In genomic region chr9:120184499-120184898, GRCm38 (mm10) we compare ENCODE assay signal across 9 mouse cellular contexts. TPM values are rescaled to one million over a fixed set of nuclear protein-coding genes. Genes with fewer than 3 reads are reported as not detected.
DNase-seq lines count a peak whose midpoint lies in the region; ATAC-seq and TF ChIP-seq lines count a peak whose summit lies in the region.
"Had no signal": no experiment of that assay in that cellular context is flagged by ENCODE, and none has a peak within 500 bp of the region (broad histone marks: within the 10 kb centered on the region; RNA-seq: fewer than 3 reads in every experiment).

No protein-coding gene starts in this region.

- no peak overlapping the region for H3K4me3 ChIP-seq in midbrain, embryonic 10.5 days
- no peak overlapping the region for H3K4me3 ChIP-seq in midbrain, embryonic 11.5 days (ENCODE audit: low read depth, low read length)
- H3K4me3 ChIP-seq in forebrain, embryonic 15.5 days = no peak overlapping the region
- H3K4me3 ChIP-seq in intestine, embryonic 15.5 days (replicated peaks) = no peak overlapping the region
- H3K4me3 ChIP-seq in liver, postnatal 0 days (ENCODE audit: low read depth, low read length) = no peak overlapping the region
- H3K4me3 ChIP-seq: embryonic facial prominence, embryonic 15.5 days had no signal

- peaks cover 2% of the 10 kb centered on the region; the same call in 1 of the 2 replicates for H3K4me1 ChIP-seq in midbrain, embryonic 10.5 days
- no peaks in the 10 kb centered on the region for H3K4me1 ChIP-seq in midbrain, embryonic 11.5 days (ENCODE audit: control insufficient read depth, insufficient read depth, low read length)
- no peaks in the 10 kb centered on the region for H3K4me1 ChIP-seq in forebrain, embryonic 15.5 days
- no peaks in the 10 kb centered on the region for H3K4me1 ChIP-seq in intestine, embryonic 15.5 days (replicated peaks)
- H3K4me1 ChIP-seq in liver, postnatal 0 days (ENCODE audit: insufficient read depth) = no peaks in the 10 kb centered on the region
- H3K4me1 ChIP-seq: embryonic facial prominence, embryonic 15.5 days had no signal

- no peaks in the 10 kb centered on the region for H3K9me3 ChIP-seq in midbrain, embryonic 10.5 days (replicated peaks)
- no peaks in the 10 kb centered on the region for H3K9me3 ChIP-seq in midbrain, embryonic 11.5 days (ENCODE audit: control insufficient read depth, low read length)
- H3K9me3 ChIP-seq in forebrain, embryonic 15.5 days = no peaks in the 10 kb centered on the region
- H3K9me3 ChIP-seq in intestine, embryonic 15.5 days = no peaks in the 10 kb centered on the region
- no peaks in the 10 kb centered on the region for H3K9me3 ChIP-seq in liver, postnatal 0 days (ENCODE audit: low read length)
- H3K9me3 ChIP-seq: embryonic facial prominence, embryonic 15.5 days had no signal

- no peak for TF ChIP-seq EP300 in liver, postnatal 0 days (IDR thresholded peaks at IDR 0.05; ENCODE audit: low read depth)

- no peak overlapping the region for H3K27ac ChIP-seq in midbrain, embryonic 10.5 days (replicated peaks)
- no peak overlapping the region for H3K27ac ChIP-seq in midbrain, embryonic 11.5 days (ENCODE audit: low read depth, low read length)
- no peak overlapping the region for H3K27ac ChIP-seq in forebrain, embryonic 15.5 days (replicated peaks)
- no peak overlapping the region for H3K27ac ChIP-seq in intestine, embryonic 15.5 days
- no peak overlapping the region for H3K27ac ChIP-seq in liver, postnatal 0 days (ENCODE audit: low read depth)
- H3K27ac ChIP-seq: embryonic facial prominence, embryonic 15.5 days had no signal

- no peak for ATAC-seq in midbrain, embryonic 11.5 days (ENCODE audit: low FRiP score)
- ATAC-seq in forebrain, embryonic 15.5 days (replicated peaks) = no peak
- ATAC-seq in intestine, embryonic 15.5 days = no peak
- no peak for ATAC-seq in liver, postnatal 0 days

- no peaks in the 10 kb centered on the region for H3K36me3 ChIP-seq in midbrain, embryonic 10.5 days
- no peaks in the 10 kb centered on the region for H3K36me3 ChIP-seq in midbrain, embryonic 11.5 days (ENCODE audit: control insufficient read depth, insufficient read depth, low read length)
- no peaks in the 10 kb centered on the region for H3K36me3 ChIP-seq in forebrain, embryonic 15.5 days
- H3K36me3 ChIP-seq in intestine, embryonic 15.5 days = no peaks in the 10 kb centered on the region
- H3K36me3 ChIP-seq in liver, postnatal 0 days (replicated peaks; ENCODE audit: insufficient read depth, low read length) = no peaks in the 10 kb centered on the region
- H3K36me3 ChIP-seq: embryonic facial prominence, embryonic 15.5 days had no signal

- no peak overlapping the region for H3K4me2 ChIP-seq in midbrain, embryonic 11.5 days
- H3K4me2 ChIP-seq in forebrain, embryonic 15.5 days (replicated peaks) = peak overlapping the region; percentile 10; the same call in 1 of the 2 replicates
- H3K4me2 ChIP-seq in intestine, embryonic 15.5 days (replicated peaks) = peak overlapping the region; percentile 16
- no peak overlapping the region for H3K4me2 ChIP-seq in liver, postnatal 0 days (ENCODE audit: low read depth, low read length)
- H3K4me2 ChIP-seq: embryonic facial prominence, embryonic 15.5 days had no signal

- DNase-seq in midbrain, embryonic 10.5 days (ENCODE audit: low spot score) = peak; percentile 33
- DNase-seq in midbrain, embryonic 11.5 days (ENCODE audit: low spot score, missing footprints) = no peak
- peak; percentile 91 for DNase-seq in brain, adult 2 months (ENCODE audit: low read depth, low spot score)
- DNase-seq in liver, postnatal 0 days = no peak
- peak; percentile 64 to 72 for DNase-seq in right cerebral cortex, postnatal 10 days (ENCODE audit: low spot score in 2 of 2)
- DNase-seq in spleen, postnatal 14 days (ENCODE audit: low spot score in 2 of 2) = no peak

- H3K9ac ChIP-seq in midbrain, embryonic 11.5 days (ENCODE audit: low read length) = no peak overlapping the region
- no peak overlapping the region for H3K9ac ChIP-seq in forebrain, embryonic 15.5 days (replicated peaks)
- no peak overlapping the region for H3K9ac ChIP-seq in intestine, embryonic 15.5 days
- H3K9ac ChIP-seq in liver, postnatal 0 days (replicated peaks) = no peak overlapping the region
- H3K9ac ChIP-seq: embryonic facial prominence, embryonic 15.5 days had no signal

- H3K27me3 ChIP-seq in midbrain, embryonic 10.5 days (ENCODE audit: low read depth, poor library complexity, severe bottlenecking) = no peaks in the 10 kb centered on the region
- H3K27me3 ChIP-seq in midbrain, embryonic 11.5 days (ENCODE audit: control insufficient read depth, insufficient read depth, low read length) = no peaks in the 10 kb centered on the region
- H3K27me3 ChIP-seq in forebrain, embryonic 15.5 days = no peaks in the 10 kb centered on the region
- H3K27me3 ChIP-seq in intestine, embryonic 15.5 days (replicated peaks) = no peaks in the 10 kb centered on the region
- H3K27me3 ChIP-seq in liver, postnatal 0 days (ENCODE audit: insufficient read depth, low read length) = no peaks in the 10 kb centered on the region
- H3K27me3 ChIP-seq: embryonic facial prominence, embryonic 15.5 days had no signal

- 38% methylated on average over 13 of the region's 13 CpGs for WGBS in midbrain, embryonic 10.5 days
- WGBS in midbrain, embryonic 11.5 days = 45% methylated on average over 13 of the region's 13 CpGs
- WGBS in forebrain, embryonic 15.5 days = 41% methylated on average over 13 of the region's 13 CpGs
- WGBS in intestine, embryonic 15.5 days = 31% methylated on average over 13 of the region's 13 CpGs
- WGBS in liver, postnatal 0 days (ENCODE audit: insufficient replicate concordance) = 30% methylated on average over 13 of the region's 13 CpGs

- peak; percentile 44 for TF ChIP-seq CTCF in liver, postnatal 0 days (IDR thresholded peaks at IDR 0.05; ENCODE audit: low read depth)

RNA-seq across cellular contexts. Expression of gene Mobp, which starts 35.0 kb away (rescaled TPM):
- 0.22 and 0.73 TPM in 2 replicates for polyA plus RNA-seq in midbrain, embryonic 10.5 days (2016; fragmentation: Nextera tagmentation; extraction: Ambion mirVana)
- polyA plus RNA-seq in midbrain, embryonic 11.5 days (2014; fragmentation: Nextera tagmentation; extraction: Ambion mirVana) = 0.26 and 0.82 TPM in 2 replicates
- polyA plus RNA-seq in forebrain, embryonic 15.5 days (2015; fragmentation: Nextera tagmentation; extraction: Ambion mirVana) = 0.17 TPM in 1 of 2 replicates, not detected in the other
- polyA plus RNA-seq in intestine, embryonic 15.5 days (2015; fragmentation: Nextera tagmentation; extraction: Ambion mirVana) = 0.11 and 0.14 TPM in 2 replicates
- polyA plus RNA-seq in liver, postnatal 0 days (2015; fragmentation: Nextera tagmentation; extraction: Ambion mirVana) = not detected in 2 replicates

RNA-seq across cellular contexts. Expression of gene Rpsa, which starts 57.0 kb away (rescaled TPM):
- 1,349 and 1,575 TPM in 2 replicates for polyA plus RNA-seq in midbrain, embryonic 10.5 days (2016; fragmentation: Nextera tagmentation; extraction: Ambion mirVana)
- polyA plus RNA-seq in midbrain, embryonic 11.5 days (2014; fragmentation: Nextera tagmentation; extraction: Ambion mirVana) = 1,378 and 1,482 TPM in 2 replicates
- 997 and 1,035 TPM in 2 replicates for polyA plus RNA-seq in forebrain, embryonic 15.5 days (2015; fragmentation: Nextera tagmentation; extraction: Ambion mirVana)
- polyA plus RNA-seq in intestine, embryonic 15.5 days (2015; fragmentation: Nextera tagmentation; extraction: Ambion mirVana) = 1,311 and 1,452 TPM in 2 replicates
- polyA plus RNA-seq in liver, postnatal 0 days (2015; fragmentation: Nextera tagmentation; extraction: Ambion mirVana) = 681 and 692 TPM in 2 replicates

Comparison
In these comparisons a context has a peak if more than half of its experiments do, and no peak if none do; other contexts are left out.
1. DNase-seq: peak in midbrain, embryonic 10.5 days (single experiment), brain, adult 2 months (single experiment) and right cerebral cortex, postnatal 10 days (2 of 2); none in midbrain, embryonic 11.5 days (single experiment), liver, postnatal 0 days (single experiment) and spleen, postnatal 14 days (0 of 2).
2. H3K4me2 ChIP-seq: peak in forebrain, embryonic 15.5 days (single experiment) and intestine, embryonic 15.5 days (single experiment); none in midbrain, embryonic 11.5 days (single experiment) and liver, postnatal 0 days (single experiment).